Mouse (Mus musculus) heart, embryonic 15.5 days (tissue): ENCODE measurements around the gene Mucl3. TPM values are rescaled to one million over a fixed set of nuclear protein-coding genes. Genes with fewer than 3 reads are reported as not detected.
A peak's percentile ranks its signal among the peaks of the same experiment; 100 is the strongest.

ENCODE experiments used
- ATAC-seq: fragments of 200-750 bp; cut with Nextera tagmentation; replicated peaks from 2 replicates; pipeline ENCODE4 v1.8.0; 2017; ENCODE audit warnings: low read depth, moderate TSS enrichment; ENCODE audit not compliant: insufficient number of reproducible peaks, insufficient read depth, low FRiP score
- H3K27ac ChIP-seq: fragments of 300-500 bp; sonication (generic); 2 replicates; pipeline ENCODE4 v1.5.1; 2015; ENCODE audit warnings: mild to moderate bottlenecking, inconsistent platforms
- H3K27me3 ChIP-seq: fragments of 300-500 bp; sonication (generic); 2 replicates; pipeline ENCODE4 v1.6.1; 2015; ENCODE audit warnings: inconsistent platforms
- H3K36me3 ChIP-seq: fragments of 300-500 bp; sonication (generic); 2 replicates; pipeline ENCODE4 v1.6.1; 2015; ENCODE audit warnings: mild to moderate bottlenecking, inconsistent platforms
- H3K4me1 ChIP-seq: fragments of 300-500 bp; sonication (generic); replicated peaks from 2 replicates; pipeline ENCODE4 v1.6.1; 2015; ENCODE audit warnings: inconsistent platforms
- H3K4me2 ChIP-seq: fragments of 300-500 bp; sonication (generic); 2 replicates; pipeline ENCODE4 v1.6.1; 2015; ENCODE audit warnings: inconsistent platforms, mild to moderate bottlenecking, moderate library complexity
- H3K4me3 ChIP-seq: fragments of 300-500 bp; sonication (generic); 2 replicates; pipeline ENCODE4 v1.5.1; 2015; ENCODE audit warnings: mild to moderate bottlenecking, inconsistent platforms
- H3K9ac ChIP-seq: fragments of 300-500 bp; sonication (generic); 2 replicates; pipeline ENCODE4 v1.6.1; 2015; ENCODE audit warnings: mild to moderate bottlenecking, inconsistent platforms
- H3K9me3 ChIP-seq: fragments of 300-500 bp; sonication (generic); replicated peaks from 2 replicates; pipeline ENCODE4 v1.6.1; 2016; ENCODE audit warnings: inconsistent platforms
- WGBS: fragments of 180-500 bp; shearing (Covaris S2); methylation state at CpG from one replicate; pipeline ENCODE4 v1.1.7; 2015; ENCODE audit warnings: mixed read lengths; 5-methylcytosine and 5-hydroxymethylcytosine counted together
- polyA plus RNA-seq: library from polyadenylated mRNA; unstranded; fragments of >200 nt; fragmentation: Nextera tagmentation; extraction: Ambion mirVana; gene quantifications from 2 replicates; pipeline ENCODE4 v1.2.1, GENCODE M21; 2015

The Mucl3 gene
- polyA plus RNA-seq, 1 experiment from 2014 or later = 0.23 TPM

- Histone ChIP-seq H3K36me3 (peaks cover 9% of the 10 kb centered on the region; the same call in 1 of the 2 replicates), H3K9me3 (no peaks in the 10 kb centered on the region), H3K9ac (no peak overlapping the region), H3K27me3 (no peaks in the 10 kb centered on the region), H3K4me2 (no peak overlapping the region), H3K4me1 (peaks cover 16% of the 10 kb centered on the region), H3K27ac (no peak overlapping the region), H3K4me3 (no peak overlapping the region)
- 83% methylated on average over 6 of the region's 6 CpGs for WGBS
- no peak for ATAC-seq
Observed at GRCm38 (mm10) chr17:35671846-35672245, 28.4 kb upstream of the Mucl3 start.

- Histone ChIP-seq H3K4me3 (no peak overlapping the region), H3K9ac (no peak overlapping the region), H3K4me2 (no peak overlapping the region), H3K27ac (no peak overlapping the region), H3K36me3 (peaks cover 9% of the 10 kb centered on the region; the same call in 1 of the 2 replicates), H3K4me1 (peaks cover 27% of the 10 kb centered on the region), H3K27me3 (no peaks in the 10 kb centered on the region), H3K9me3 (no peaks in the 10 kb centered on the region)
- ATAC-seq = no peak
- WGBS = 91% methylated on average over 9 of the region's 9 CpGs
Observed at GRCm38 (mm10) chr17:35669731-35670130, 26.2 kb upstream of the Mucl3 start.

- under 1% methylated on average over 61 of the region's 61 CpGs for WGBS
- ATAC-seq = peak; percentile 78
- peak within 1 kb of the TSS; percentile 74 for H3K4me3 ChIP-seq
- peak within 1 kb of the TSS; percentile 81 for H3K9ac ChIP-seq
- peaks cover 20% of the 10 kb centered on the region for H3K4me1 ChIP-seq
- H3K27ac ChIP-seq = peak within 1 kb of the TSS; percentile 77
- peak within 1 kb of the TSS; percentile 94 for H3K4me2 ChIP-seq
- H3K27me3 ChIP-seq = no peaks in the 10 kb centered on the region
- no peaks in the 10 kb centered on the region for H3K9me3 ChIP-seq
- peaks cover 19% of the 10 kb centered on the region for H3K36me3 ChIP-seq
Observed at GRCm38 (mm10) chr17:35667334-35668065, 24.0 kb upstream of the Mucl3 start, which contains the start of gene Vars2. Gene Vars2 (minus strand): TSS chr17:35667592.

DNA sequence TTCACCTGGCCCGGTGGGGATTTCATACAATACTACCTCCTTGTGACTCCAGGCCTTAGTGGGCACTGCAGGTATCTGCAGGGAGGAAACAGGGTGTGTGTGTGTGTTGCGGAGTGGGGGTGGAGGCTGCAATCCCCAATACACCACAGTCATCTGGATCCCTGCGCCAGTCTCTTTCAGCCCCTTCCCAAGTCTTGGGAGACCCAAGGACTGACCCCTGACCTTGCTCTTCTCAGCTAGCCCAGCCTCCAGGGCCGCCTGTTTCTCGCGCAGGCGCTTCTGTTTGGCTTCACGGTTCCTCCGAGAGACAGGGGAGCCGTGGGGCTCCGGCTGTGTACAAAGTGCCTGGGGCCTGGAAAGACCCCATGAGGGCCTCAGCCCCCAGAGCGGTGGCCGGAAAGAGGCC, 23.4 kb upstream of the Mucl3 start:
- Histone ChIP-seq H3K9me3 (no peaks in the 10 kb centered on the region), H3K27me3 (no peaks in the 10 kb centered on the region), H3K4me1 (peaks cover 20% of the 10 kb centered on the region), H3K4me2 (peak overlapping the region; percentile 94), H3K4me3 (peak overlapping the region; percentile 74), H3K36me3 (peaks cover 21% of the 10 kb centered on the region), H3K9ac (peak overlapping the region; percentile 81), H3K27ac (peak overlapping the region; percentile 77)
- WGBS = 6% methylated on average over 13 of the region's 13 CpGs
- ATAC-seq = peak; percentile 33

DNA sequence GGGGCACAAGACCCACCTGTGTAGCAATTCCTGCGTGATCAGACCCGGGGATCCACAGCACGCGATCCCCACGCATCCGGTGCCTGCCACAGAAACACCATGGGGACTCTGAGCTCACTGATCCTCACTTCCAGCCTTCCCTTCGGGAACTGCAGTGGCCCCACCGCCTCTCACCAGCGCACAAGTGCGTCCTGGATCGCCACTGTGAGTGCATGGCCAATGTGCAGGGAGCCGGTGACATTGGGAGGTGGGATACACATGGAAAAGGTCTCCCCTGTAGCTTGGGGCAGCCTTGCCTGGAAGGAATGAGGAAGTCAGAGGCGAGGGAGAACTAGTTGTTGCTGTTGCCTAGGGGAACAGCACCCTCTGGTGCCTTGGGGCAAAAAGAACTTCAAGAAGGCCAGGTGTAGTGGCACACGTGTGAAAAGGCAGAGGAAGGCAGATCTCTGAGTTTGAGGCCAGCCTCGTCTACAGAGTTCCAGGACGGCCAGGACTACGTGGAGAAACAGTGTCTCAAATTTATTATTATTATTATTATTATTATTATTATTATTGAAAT, 22.5 kb upstream of the Mucl3 start:
- no peaks in the 10 kb centered on the region for H3K27me3 ChIP-seq
- peak overlapping the region; percentile 16; the same call in 1 of the 2 replicates for H3K9ac ChIP-seq
- no peaks in the 10 kb centered on the region for H3K9me3 ChIP-seq
- no peak overlapping the region for H3K27ac ChIP-seq
- ATAC-seq = no peak
- peaks cover 20% of the 10 kb centered on the region for H3K4me1 ChIP-seq
- H3K36me3 ChIP-seq = peaks cover 26% of the 10 kb centered on the region
- H3K4me2 ChIP-seq = no peak overlapping the region
- 78% methylated on average over 17 of the region's 17 CpGs for WGBS
- no peak overlapping the region for H3K4me3 ChIP-seq

- Histone ChIP-seq H3K4me3 (no peak overlapping the region), H3K4me2 (no peak overlapping the region), H3K4me1 (no peaks in the 10 kb centered on the region), H3K27me3 (no peaks in the 10 kb centered on the region), H3K27ac (no peak overlapping the region), H3K36me3 (peaks cover 23% of the 10 kb centered on the region), H3K9ac (no peak overlapping the region), H3K9me3 (no peaks in the 10 kb centered on the region)
- WGBS = 78% methylated on average over 2 of the region's 2 CpGs
- no peak for ATAC-seq
Observed at GRCm38 (mm10) chr17:35653086-35653485, 9.6 kb upstream of the Mucl3 start.

DNA sequence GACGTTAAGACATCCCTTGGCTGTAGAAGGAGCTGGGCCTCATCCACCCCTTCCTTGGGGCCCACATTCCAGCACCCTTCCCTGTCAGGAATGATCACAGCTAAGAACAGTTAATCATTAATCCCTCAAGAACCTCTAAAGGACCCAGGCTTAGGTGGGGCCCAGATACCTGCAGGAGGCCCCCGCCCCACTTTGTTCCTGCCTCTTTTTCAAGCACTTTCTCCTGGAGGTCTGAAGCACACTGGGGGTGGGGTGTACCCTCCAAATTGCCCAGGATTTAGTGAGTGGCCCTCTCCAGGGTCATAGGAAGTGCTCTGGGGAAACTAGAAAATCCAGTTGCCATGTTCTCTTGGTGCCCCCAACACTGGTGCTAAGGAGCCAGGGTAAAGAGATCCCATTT, 5.9 kb upstream of the Mucl3 start:
- Histone ChIP-seq H3K4me2 (no peak overlapping the region), H3K9ac (no peak overlapping the region), H3K36me3 (no peaks in the 10 kb centered on the region), H3K4me3 (no peak overlapping the region), H3K9me3 (no peaks in the 10 kb centered on the region), H3K27ac (0 out of 2 replicates have a peak overlapping the region, but pooled peaks have one; percentile 20), H3K27me3 (peaks cover 9% of the 10 kb centered on the region), H3K4me1 (no peaks in the 10 kb centered on the region)
- 59% methylated on average over 2 of the region's 2 CpGs for WGBS
- no peak for ATAC-seq

- H3K9me3 ChIP-seq = no peaks in the 10 kb centered on the region
- no peak for ATAC-seq
- peak overlapping the region; percentile 19 for H3K4me3 ChIP-seq
- H3K27ac ChIP-seq = peak overlapping the region; percentile 52
- 30% methylated on average over 6 of the region's 6 CpGs for WGBS
- H3K36me3 ChIP-seq = no peaks in the 10 kb centered on the region
- H3K27me3 ChIP-seq = peaks cover 17% of the 10 kb centered on the region
- H3K9ac ChIP-seq = no peak overlapping the region
- peaks cover 14% of the 10 kb centered on the region for H3K4me1 ChIP-seq
- peak overlapping the region; percentile 42 for H3K4me2 ChIP-seq
Observed at GRCm38 (mm10) chr17:35639352-35639751, 4.1 kb downstream of the Mucl3 start.

GRCm38 (mm10) chr17:35638475-35639190, 4.9 kb downstream of the Mucl3 start:
- no peak overlapping the region for H3K9ac ChIP-seq
- H3K4me3 ChIP-seq = peak overlapping the region; percentile 19
- ATAC-seq = peak; percentile 91
- no peaks in the 10 kb centered on the region for H3K9me3 ChIP-seq
- no peaks in the 10 kb centered on the region for H3K36me3 ChIP-seq
- WGBS = 16% methylated on average over 14 of the region's 14 CpGs
- peak overlapping the region; percentile 42 for H3K4me2 ChIP-seq
- H3K27me3 ChIP-seq = peaks cover 10% of the 10 kb centered on the region
- peaks cover 16% of the 10 kb centered on the region for H3K4me1 ChIP-seq
- peak overlapping the region; percentile 52 for H3K27ac ChIP-seq

GRCm38 (mm10) chr17:35636363-35636762, 7.1 kb downstream of the Mucl3 start:
- H3K27me3 ChIP-seq = peaks cover 5% of the 10 kb centered on the region
- no peak overlapping the region for H3K9ac ChIP-seq
- no peaks in the 10 kb centered on the region for H3K9me3 ChIP-seq
- no peak for ATAC-seq
- peak overlapping the region; percentile 85 for H3K4me2 ChIP-seq
- no peak overlapping the region for H3K4me3 ChIP-seq
- H3K27ac ChIP-seq = no peak overlapping the region
- H3K4me1 ChIP-seq = peaks cover 16% of the 10 kb centered on the region
- H3K36me3 ChIP-seq = no peaks in the 10 kb centered on the region
- 31% methylated on average over 5 of the region's 5 CpGs for WGBS

- Histone ChIP-seq H3K9me3 (no peaks in the 10 kb centered on the region), H3K36me3 (no peaks in the 10 kb centered on the region), H3K27me3 (peaks cover 3% of the 10 kb centered on the region), H3K4me2 (peak overlapping the region; percentile 85), H3K9ac (peak overlapping the region; percentile 48; the same call in 1 of the 2 replicates), H3K27ac (no peak overlapping the region), H3K4me3 (peak overlapping the region; percentile 53), H3K4me1 (peaks cover 16% of the 10 kb centered on the region)
- no peak for ATAC-seq
- WGBS = 2% methylated on average over 15 of the region's 15 CpGs
Observed at GRCm38 (mm10) chr17:35635699-35636111, 7.8 kb downstream of the Mucl3 start.
